Mouse (Mus musculus) layer of hippocampus, postnatal 36 days (tissue): ENCODE measurements around the gene Sec61b. TPM values are rescaled to one million over a fixed set of nuclear protein-coding genes. Genes with fewer than 3 reads are reported as not detected.

ENCODE experiments used
- DNase-seq, 2 experiments: peaks; one replicate each; pipeline ENCODE4 v3.0.0; 2022
- total RNA-seq, 2 experiments: library from RNA; stranded (reverse); gene quantifications; 2 replicates each; pipeline ENCODE4 v1.2.3; 2021

The Sec61b gene
- 10 to 100 TPM; 52.2 to 54.5 TPM for total RNA-seq

DNA sequence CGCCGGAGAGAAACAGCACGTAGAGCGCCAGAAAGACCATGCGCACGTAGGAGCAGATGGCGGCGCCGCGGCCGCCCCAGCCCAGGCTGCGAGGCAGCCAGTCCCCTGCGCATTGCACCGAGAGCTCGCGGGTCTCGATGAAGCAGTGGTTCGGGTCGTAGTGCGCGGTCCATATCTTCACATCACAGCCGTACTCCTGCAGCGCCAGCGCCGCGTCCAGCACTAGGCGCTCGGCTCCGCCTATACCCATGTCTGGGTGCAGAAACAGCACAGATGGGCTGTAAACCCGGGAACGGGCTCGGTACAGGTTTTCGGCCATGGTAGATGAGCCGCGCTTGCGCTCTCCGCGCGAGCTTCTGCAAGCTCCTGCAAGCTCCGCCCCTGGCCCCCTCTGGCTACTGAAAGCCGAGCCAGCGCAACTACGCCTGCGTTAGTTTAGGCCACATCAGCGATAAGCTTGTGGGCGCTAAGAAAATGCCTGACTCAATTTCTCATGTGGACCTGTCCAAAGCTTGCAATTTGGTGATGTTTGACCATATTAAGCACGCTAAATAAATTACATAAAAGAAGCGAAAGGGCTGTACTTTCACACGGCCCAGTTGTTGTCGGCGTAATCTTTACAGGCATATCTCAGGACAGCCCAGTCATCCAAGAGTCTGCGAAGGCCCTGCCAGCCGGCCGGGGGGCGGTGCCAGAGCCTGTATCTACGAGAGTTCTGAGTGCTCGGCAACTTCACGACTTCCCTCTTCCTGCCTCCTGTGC is at the start of gene Sec61b, which contains the start of gene Alg2:
Gene Sec61b, plus strand, starts transcription at position 691 of the 762 bp plus-strand sequence.
Gene Alg2, minus strand, starts transcription at position 366 of the 762 bp plus-strand sequence.
- DNase-seq: peak; percentile 94 to 97

DNA sequence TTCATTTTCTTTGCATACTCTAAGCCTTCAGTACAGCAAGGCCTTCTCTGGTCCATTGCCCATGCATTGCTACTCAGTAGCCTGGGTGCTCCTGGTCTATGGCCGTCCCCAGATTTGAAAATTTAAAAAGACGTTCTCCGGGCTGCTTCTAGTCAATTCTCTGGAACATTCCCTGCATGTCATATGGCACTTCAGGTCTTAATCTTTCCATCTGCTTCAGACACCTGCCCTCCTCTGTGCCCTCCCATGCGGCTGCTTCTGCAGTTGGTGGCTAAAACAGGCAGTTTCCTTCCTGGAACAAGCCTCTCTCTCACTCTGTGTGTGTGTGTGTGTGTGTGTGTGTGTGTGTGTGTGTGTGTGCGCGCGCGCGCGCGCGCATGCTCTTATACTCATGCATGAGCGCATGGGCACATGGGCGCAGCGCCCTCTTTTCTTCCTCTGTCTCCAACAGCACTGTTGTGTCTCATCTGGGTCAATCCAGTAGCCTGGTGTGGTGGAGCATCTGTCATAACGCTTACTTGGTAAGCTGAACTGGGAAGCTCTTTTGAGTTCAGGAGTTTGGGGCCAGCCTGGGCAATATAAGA is 49.1 kb upstream of the Sec61b start:
- no peak for DNase-seq

DNA sequence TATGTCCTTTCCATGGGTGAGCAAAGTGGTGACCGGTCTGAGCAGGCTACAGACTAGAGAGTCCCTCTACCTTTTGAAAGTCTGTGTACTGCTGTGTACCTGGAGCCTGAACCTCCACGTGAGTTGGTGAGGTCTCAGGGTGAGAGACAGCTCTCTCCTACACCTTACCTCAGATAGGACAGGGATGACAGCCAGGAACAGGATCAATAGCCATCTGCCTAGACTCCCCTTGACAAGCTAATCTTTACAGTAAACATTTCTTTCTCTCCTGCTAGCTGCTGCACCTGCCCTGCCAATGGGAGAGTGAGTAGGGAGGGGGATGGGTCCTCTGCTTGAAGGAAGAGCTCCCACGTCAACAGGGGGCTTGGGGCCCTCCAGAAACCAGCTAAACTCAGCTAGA is 46.9 kb upstream of the Sec61b start:
- no peak for DNase-seq

DNA sequence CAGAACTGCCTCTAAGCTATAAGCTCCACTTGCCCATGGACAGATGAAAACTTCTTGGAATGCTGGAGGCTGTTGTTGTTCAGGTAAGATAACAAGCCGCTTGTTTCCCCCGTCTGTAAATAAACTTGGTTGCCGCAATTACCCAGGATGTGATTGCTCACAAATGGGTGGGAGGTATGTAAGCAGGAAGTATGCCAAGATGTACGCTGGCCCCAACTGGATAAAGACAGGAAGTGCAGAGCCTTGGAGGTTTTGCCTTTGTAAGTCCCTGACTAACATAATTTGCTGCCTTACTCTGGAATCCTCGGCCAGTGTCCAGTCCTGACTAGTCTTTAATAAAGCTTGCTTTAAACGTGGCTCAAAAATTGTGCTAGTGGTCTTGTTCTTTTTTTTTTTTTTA is 43.9 kb upstream of the Sec61b start:
- DNase-seq: no peak

GRCm38 (mm10) chr4:47431081-47431480 is 43.4 kb upstream of the Sec61b start:
- no peak for DNase-seq

DNA sequence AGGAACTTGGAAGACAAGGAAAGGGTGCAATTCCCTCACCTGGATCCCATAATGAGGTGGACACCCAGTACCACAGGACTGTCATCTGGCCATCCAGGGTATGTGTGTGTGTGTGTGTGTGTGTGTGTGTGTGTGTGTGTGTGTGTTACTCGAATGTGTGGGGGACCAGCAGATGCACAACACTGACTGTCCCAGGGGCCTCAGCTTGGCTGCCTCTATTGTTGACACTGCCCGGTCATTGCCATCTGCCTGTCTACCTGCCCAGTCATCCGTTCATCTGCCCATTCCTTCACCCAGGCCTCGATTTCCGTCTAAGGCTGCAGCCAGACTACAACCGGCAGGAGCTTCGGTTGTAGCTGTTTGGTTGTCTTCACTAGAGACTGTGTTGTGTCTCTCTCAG is 41.7 kb upstream of the Sec61b start:
- DNase-seq: no peak

- no peak for DNase-seq
Measured at GRCm38 (mm10) chr4:47435131-47435530, 39.3 kb upstream of the Sec61b start.

DNA sequence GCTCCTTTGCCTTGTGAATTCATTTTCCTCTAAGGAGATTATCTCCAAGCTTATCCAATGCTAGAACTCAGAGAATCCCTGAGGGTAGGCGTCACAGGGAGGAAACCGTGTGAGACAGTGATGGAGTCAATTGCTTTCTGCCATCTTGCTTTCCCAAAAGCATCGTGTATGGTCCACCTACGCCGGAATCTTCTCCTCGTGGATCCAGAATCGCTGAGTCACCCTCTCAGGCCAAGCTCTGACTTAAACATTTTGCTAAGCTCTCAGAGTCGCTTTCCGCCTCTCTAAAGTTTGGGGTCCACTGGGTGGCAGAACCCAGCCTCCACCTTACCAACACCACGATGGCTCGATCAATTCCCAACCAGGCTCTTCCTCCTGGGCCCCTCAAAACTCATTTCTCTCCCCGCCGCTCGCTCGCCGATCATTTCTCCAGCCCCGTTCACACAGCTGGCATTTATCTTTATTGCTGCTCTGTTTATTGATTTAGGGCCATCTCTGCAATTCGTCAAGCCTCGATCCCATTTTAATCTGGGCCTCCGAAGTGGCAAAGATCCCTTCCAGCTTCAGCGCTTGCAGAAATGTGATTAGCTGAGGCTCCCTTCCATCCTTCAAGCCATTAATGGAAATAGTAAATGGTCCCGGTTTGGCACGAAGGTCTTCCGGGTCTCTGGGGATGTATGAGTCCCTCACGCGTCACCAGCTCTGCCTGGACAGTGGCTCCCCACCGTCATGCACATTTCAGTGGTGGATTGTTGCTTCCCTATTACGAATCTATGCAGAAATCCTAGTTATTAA is 38.7 kb upstream of the Sec61b start:
- no peak for DNase-seq

- peak; percentile 86 to 87 for DNase-seq
Measured at GRCm38 (mm10) chr4:47437365-47438340, 36.8 kb upstream of the Sec61b start.

DNA sequence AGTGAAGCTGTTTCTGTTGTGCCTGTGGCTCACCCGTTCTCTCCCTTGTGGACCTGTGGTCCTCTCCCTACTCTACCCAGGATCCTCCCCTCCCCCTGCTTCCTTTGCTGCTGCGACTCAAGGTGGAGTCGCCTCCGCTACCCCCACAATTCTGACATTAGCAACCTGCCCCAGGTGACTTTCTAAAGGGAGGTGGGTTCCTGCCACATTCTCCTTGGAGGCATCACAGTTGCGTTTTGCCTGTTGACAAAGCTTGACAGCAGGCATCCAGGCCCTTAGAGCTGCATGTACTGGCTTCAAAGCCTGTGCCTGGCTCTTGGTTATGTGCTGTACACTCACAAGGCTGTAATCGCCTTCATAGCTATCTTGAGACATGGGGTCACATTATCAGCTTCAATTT is 35.5 kb upstream of the Sec61b start:
- no peak for DNase-seq

DNA sequence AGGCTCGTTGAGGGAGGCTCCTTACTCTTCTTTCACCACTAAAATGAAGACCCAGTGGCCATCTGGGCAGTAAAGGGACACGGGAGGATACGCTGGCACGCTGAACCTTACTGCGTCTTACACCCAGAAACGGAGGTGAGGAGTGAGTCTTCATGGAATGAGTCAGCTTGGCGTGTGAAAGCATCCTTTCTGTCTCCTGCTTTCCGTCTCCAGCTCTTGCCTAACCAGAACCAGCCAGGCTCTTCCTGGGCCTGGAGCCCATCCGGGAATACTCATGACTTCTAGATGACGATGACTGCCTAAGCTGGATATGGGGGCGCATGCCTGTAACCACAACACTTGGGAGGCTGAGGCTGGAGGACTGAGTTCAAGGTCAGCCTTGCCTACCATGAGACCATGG is 33.5 kb upstream of the Sec61b start:
- no peak for DNase-seq

- DNase-seq: no peak
Measured at GRCm38 (mm10) chr4:47448526-47448925, 25.9 kb upstream of the Sec61b start.

DNA sequence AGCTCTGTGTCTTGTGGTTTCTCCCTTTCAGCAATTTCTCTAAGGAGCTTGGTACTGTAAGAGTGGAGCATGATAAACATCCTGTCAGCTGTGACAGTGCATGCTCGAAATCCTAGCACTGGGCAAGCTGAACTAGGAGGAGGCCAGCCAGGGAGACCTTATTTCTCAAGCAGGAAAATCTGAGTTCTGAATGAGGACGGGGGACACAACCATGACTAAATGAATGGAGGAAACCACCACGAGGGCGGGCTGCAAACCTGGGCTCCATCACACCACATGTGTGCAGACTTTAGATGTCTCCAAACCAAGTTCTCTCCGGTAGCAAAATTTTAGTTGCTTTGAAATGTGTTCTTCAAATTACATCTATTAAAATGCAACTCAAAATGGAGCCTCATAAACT is 25.3 kb upstream of the Sec61b start:
- DNase-seq: no peak

DNA sequence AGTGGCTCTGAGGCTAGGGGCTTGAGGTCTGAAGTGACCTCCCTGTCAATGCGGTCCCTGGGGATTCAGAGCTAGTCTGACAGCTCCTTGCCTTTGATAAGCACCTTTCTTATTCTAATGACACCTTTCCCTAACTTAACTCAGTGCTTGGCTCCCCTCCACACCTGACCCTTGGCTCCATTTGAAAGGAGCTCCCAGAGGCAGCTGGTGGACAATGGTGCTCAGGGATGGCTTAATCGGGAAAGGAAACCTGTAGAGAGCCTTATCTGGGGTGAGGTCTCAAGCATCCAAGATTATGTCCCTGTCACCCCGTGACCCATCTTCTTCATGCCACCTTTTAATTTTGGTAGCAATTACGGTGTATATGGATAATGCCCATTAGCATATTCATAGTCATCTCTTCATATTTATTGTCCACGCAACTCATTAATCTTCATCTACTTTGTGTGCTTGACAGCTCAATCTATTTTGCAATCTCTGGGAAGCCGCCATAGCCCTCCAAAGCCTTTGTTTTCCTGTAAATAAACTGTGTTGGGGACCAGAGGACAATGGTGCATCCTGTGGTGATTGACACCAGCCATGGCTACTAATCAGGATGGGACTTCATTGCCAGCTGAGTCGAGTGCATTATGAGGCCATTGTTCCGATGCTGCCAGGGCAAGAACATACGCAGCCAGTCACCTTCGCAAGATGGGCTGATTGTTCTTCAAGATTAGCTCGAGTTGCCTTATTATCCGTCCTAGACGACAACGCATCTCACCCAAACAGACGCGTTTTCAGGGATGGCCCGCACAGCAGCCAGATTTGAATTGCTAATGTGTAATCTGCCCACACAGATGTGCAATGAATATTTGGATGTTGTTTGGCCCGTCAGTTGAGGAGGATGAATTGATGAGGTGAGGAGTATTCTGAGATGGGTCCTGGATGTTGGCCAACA is 24.6 kb upstream of the Sec61b start:
- no peak for DNase-seq

GRCm38 (mm10) chr4:47467196-47467595 is 7.3 kb upstream of the Sec61b start:
- DNase-seq: no peak

DNA sequence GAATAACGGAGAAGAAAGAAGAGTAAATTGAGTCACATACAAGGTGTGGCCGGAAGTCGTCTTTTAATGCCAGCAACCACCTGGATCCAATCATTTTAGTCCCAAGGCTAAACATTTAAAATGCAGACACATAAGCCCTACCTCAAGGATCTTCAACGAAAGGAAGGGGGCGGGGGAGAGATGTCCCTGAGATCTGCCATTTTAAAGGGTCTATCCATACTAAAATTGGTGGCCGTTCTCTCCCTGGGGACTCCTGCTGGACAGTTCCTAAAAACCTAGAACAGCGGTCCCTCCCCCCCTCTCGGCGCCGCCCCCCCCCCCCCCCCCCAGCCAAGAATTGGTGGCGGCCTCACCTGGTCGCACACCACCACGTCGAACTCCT is 881 bp upstream of the Sec61b start:
- DNase-seq: no peak

GRCm38 (mm10) chr4:47474730-47475643 is 529 bp downstream of the Sec61b start:
- no peak for DNase-seq

DNA sequence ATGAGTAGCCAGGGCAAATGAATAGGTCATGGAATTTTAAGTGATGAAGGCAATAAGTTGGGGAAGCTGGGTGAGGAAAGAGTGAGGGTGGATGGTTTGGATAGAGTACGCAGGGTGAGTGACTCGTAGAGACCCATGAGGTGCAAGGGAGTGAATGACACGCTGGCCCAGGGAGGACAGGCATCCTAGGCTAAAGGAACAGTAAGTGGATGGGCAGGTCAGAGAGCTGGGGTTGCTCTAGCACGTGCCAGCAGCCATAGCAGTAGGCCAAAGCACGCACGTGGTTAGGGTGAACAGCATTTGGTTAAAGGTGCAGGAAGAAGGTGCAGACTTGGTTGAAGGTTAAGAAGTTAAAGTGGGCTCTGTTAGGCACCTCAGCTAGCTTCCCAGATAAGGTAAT is 3.1 kb downstream of the Sec61b start:
- DNase-seq: no peak

GRCm38 (mm10) chr4:47480095-47480494 is 5.6 kb downstream of the Sec61b start:
- DNase-seq: no peak

GRCm38 (mm10) chr4:47480576-47480975 is 6.1 kb downstream of the Sec61b start:
- no peak for DNase-seq
